Mouse (Mus musculus): Measurements from ENCODE around the gene Esf1.
A peak's percentile ranks its signal among the peaks of the same experiment; 100 is the strongest.
"Not testable (repeated sequence)": the region's sequence is repeated elsewhere in the genome, so short reads cannot be mapped to it uniquely, and the experiment has no call there.

Gene Esf1

DNA sequence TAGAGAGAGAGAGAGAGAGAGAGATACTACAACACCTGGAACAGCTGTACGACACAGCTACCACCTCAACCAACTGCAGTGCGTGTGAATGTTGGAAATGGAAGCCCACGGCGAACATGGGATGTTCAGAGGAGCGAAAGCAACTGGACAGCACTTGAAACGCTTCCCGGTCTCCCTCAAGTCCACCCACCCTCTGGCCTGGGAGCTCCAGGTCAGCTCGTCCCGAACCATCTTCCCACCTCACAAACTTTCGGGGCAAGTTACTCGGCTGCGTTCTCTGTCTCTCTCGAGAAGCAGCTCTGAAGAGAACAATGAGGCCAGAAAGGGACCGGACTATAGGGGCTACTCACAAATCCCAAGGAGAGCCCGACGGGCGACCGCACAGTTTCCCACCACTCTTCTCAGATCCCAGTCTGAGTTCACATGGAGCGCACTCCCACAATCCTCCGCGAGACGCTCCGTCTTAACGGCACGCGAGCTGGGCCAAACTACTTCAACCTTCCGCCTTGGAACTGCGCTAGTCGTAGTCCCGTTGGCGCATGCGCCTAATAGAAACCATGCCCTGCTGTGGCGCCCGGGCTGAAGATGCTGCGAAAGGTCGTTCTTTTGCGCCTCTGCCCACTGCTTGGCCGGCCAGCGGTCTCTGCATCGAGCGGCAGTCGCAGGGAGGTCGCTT is at the start of gene Esf1, which contains the start of gene Ndufaf5:
Gene Esf1, minus strand, starts transcription at position 438 of the 676 bp plus-strand sequence.
Gene Ndufaf5, plus strand, starts transcription at position 523 of the 676 bp plus-strand sequence.
- DNase-seq, result peak; percentile 93 to 99

DNA sequence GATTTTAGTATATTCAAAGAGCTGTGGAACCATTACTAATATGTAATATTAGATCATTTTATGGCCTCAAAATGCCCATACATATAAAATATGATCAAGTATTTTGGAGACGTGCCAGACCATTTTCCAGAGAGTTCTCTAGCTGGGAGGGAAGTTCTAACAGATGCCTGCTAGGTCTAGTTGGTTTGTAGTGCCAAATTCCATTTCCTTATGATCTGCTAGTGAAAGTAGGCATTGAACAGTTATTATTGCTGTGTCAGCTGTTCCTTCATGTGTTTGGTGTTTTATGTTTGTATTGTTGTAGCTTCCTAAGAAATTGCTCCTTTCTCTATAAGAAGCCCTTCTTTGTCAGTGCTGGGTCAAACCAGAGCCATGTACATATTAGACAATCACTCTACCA is 45.6 kb upstream of the Esf1 start:
- no peak for DNase-seq

DNA sequence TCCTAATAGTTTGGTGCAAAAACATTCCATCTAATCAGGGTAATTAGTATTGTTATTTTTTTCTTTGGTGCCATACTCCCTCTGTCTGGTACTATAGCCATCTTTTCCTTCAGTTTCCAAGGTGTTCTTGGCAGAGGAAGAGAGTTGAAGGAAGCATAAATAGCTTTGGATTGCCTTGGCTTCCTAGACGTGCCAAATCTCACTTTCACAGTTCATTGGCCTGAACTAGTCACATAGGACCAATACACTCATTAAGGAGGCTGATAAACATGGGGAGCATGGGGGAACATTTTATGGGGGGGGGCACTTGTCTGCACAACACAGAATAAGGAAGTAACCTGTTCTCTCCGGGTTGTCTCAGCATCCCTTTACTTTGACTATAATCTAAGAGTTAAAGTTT is 45.1 kb upstream of the Esf1 start:
- no peak for DNase-seq

DNA sequence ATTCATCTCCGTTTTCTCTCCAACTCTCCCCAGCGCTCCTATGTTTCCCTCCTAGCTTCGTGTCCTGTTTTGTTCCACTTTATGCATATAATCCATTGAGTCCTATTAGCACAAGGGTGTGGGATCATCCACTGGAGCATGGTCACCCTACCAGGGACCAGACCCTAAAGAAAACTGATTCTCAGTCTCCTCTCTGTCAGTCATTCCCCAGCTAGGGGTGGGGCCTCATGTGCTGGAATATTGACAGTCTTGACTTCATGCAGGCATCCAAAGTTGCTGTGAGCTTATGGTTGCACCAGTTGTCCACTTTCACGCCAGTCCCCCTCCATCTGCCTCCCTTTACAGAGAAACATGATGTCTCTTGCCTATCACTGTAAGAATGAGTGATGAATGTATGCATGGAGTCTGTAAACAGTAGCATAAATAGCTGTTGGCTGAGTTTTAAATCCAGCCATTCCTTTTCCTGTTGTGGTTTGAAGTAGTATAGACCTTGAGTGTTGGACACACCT is 44.2 kb upstream of the Esf1 start:
- no peak for DNase-seq

DNA sequence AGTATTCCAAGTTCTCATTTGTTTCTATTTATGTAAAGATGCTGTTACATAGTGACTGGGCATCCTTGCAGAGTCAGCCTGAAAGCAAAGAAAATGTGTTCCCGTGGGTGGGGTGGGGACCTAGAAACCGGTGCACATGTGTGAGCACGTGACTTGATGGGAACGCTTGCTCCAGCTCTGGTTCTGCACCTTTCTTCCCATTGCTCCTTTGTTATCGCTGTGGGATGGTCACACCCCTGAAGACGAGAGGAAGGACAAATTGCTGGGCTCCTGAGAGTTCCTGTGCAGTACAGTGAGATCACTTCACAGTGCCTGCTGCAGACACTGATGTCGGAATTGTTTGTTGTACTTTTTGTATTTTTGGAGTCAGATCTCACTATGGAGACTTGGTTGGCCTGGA is 33.4 kb upstream of the Esf1 start:
- DNase-seq, result no peak

DNA sequence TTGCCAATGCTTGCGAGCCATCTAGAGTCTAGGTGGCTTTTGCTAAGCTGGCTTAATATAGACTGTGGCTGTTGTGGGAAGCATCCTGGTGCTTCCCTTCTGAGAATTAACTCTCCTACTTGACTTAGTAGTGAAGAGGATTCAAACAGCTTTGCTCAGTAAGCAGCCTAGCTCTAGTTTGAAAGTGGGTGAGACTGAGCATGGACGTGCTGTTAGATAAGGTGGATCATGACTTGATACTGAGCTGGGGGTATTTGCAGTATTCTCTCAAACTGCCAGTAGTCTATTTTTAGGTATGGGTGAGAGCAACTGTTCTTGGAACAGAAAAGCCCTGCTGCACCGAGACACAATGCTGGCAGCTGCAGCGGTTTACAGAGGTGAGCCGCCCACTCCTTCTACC is 32.2 kb upstream of the Esf1 start:
- DNase-seq, result no peak

DNA sequence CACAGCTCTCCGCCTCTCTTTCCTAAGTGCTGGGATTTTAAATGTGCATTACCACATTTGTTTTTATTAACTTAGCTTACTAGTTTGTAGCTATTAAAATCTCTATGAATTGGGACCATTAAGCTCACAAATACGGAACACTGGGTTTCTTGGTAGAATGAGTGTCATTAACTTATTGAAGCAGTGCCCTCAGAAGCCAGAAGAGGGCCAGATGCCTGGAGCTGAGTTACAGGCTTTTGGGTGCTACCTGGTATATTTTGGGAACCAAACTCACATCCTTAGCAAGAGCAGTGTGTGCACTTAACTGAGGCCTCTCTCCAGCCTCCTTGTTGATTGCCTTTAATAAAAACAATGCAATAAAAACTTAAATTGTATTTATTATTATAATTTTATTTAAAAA is 30.3 kb upstream of the Esf1 start:
- DNase-seq, result no peak

DNA sequence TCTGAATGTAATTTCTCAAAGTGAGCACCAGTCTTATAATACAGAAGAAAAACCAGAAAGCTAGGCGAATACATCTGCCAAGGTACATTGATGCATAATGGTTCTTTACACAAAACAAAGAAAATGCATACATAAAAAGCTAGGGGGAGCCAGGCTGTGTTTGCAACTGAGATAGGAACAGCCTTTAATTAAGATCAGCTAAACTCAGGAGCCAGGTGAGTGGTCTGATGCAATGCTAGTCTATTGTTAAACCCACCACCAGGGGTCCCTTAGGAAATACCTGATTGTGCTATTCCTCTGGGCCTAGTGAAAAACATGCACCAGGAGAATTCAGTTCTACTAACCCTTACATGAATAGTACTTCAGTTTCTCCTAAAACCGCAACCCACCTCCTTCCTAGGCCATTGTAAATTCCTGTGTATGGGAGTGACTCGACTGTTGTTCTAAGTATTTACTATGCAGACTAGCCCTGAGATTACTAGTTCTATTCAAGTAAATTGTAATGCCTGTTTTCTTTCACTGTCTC is 15.4 kb upstream of the Esf1 start:
- not testable (repeated sequence) for DNase-seq

DNA sequence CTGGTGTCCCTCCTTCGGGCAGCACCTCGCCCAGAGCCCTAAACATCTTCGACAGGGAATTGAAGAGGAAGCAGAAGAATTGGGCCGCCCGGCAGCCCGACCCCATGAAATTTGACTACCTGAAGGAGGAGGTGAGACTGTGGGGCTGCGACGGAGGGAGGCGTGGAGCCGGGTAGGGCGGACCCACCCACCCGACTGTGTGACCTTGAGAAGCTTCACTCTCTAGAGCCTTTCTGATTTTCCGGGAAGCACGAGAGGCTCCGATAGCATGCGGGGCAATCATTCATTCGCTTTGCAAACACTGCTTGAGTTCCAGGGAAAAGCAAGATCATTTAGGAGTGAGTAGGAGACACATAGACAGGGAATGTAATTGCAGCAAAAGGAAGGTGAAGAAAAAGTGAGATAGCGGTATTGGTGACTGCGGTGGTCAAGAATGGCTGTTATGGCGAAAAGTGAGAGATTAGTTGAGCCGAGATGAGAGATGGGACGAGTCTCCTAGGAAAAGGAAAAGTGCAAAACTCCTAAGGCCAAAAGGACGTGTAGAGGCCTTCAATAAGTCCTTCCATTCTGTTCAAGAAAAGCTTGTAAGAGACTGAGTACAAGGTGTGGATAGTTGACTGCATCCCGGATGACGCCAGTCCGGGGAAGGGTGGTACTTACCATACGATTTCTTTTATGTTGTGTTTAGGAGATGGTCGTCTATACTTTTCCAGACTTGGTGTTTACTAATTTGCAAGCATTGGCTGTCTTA is 614 bp upstream of the Esf1 start:
- DNase-seq, result peak in 1 of 2 experiments; percentile 2

DNA sequence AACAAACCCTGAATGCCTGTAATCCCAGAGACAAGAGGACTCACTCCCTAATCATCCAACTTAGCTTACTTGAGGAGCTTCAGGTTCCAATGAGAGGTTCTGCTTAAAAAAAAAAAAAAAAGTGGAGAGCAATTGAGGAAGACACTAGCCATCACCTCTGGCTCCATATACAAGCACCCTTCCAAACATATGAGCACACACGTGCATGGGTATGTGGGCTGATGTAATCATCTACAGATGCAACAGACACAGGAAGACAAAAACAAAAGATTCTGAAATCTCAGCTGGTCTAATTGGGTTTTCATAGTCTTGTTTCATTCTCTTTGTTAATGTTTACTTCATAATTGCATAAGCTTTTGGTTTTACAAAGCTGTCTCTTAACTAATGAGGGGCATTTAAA is 1.3 kb downstream of the Esf1 start:
- no peak for DNase-seq

DNA sequence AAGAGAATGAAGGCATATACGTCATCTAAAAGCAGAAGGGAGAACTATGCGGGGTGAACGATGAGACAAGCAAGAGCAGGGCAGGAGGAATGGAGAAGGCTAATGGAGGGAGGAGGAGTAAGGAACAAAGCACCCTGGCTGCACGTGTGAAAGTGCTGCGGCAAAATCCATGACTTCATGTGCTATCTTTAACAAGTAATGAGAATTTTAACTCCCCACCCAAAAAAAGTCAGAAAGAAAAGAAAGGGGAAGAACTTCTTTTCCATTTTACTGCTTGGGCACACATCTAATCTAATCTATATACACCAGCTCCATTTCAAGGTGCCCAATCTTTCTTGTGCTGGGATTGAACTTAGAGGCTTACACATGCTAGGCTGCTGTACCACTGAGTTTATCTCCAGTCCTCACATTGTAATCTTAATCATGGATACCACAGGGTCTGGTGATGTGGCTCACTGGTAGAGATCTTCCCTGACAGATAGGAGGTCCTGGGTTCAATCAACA is 7.0 kb downstream of the Esf1 start:
- DNase-seq, result no peak

DNA sequence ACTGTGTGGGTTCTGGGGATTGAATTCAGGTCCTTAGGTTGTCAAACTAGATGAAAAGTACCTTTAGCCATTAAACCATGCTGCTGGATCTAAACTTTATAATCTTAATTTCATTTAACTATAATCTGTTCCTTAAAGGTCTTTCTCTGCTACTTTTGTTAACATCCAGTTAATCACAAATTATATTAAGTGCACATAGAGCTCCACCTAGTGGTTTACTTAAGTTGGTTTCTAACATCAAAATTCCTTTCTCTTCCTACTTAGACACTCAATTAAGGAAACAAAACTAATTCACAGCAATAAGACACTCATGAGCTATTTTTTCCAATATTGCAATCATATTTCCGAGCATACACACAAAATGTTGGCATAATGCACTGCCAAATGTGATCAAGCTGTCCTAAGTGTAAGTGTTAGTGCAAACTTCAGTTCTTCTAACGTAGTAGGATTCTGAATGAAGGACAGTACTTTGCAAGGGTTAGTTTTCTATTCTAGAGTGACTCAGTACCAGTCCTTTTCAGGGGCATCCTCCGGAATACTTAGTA is 11.1 kb downstream of the Esf1 start:
- no peak for DNase-seq

DNA sequence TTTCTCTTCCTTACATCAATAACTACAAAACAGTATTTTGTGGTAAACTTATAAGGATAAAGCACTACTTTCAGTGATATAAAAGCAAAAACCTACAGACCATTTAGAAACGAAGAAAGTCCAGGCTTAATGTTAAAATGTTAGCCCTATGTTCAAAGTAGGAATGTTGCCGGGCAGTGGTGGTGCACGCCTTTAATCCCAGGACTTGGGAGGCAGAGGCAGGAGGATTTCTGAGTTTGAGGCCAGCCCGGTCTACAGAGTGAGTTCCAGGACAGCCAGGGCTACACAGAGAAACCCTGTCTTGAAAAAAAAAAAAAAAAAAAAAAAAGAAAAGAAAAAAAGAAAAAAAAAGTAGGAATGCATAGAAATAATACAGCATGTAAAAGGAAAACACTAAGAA is 18.6 kb downstream of the Esf1 start, which contains the start of gene Gm17374:
Gene Gm17374, plus strand, starts transcription at position 301 of the 400 bp plus-strand sequence.
- not testable (repeated sequence) for DNase-seq

DNA sequence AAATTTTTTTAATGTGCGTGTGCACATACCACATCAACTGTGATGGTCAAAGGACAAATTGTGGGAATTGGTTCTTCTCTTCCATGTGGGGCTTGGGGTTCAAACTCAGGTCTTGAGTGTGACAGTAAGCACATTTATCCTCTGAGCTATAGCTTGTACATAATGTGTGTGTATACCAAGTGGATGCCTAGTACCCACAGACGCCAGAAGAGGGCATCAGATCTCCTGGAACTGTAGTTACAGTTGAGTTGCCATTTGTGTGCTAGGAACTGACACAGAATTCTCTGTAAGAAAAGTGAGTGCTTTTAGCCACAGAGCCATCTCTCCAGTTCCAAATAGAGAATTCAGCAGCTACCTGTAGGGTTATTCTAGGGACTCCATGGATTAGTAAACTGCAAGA is 44.8 kb downstream of the Esf1 start:
- no peak for DNase-seq

DNA sequence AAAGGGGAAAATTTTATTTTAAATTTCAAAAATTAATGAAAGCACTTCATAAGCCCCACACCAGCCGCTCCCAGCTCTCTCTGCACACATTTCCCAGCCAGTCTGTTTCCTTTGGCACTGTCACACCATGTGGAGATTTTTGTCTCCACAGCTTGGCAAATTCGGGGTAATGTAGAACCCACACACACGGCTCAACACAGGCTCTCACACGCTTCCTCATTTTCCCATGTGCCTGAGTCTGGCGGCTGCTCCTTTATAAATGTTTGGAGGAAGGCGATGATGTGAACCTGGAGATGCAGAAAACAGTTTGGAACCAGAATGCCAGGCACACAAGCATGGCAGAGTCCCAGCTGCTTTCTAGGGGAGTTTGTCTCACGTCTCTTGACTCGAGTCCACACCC is 56.5 kb downstream of the Esf1 start:
- DNase-seq, result no peak

DNA sequence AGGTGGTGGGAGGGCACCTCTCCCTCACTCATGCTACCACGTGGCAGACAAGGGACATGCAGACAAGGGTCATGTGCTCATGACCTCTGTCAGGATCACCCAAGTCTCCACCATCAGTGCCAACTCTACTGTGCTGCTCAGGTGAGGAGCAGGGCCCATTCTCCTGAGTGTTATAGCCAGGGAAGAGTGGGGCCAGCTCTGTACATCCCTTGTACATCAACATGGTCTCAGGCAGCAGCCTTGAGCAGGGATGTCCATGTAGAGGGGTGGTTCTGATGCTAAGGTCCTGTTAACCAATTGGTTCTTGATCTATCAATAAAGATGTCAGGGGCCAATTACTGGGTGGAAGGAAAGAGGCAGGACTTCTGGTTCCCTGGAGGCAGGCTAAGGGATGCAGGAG is 61.4 kb downstream of the Esf1 start:
- no peak for DNase-seq

DNA sequence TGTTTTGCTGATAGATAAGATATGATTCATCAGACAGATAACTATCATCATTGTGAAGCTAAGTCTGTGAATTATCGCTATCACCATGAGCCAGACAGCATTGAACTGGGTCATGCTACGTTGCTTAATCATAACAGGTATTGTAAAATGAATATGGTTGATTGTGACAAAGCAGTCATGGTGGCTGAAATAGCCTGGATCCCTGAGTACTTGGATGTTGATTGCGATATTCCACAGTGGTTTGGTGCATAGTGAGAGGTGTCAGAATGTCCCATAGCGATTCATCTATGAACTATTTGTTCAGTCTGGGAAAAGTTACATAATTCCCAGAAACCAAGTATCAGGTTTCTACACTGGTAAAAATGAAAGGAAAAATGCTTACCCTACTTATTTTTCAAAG is 62.7 kb downstream of the Esf1 start:
- no peak for DNase-seq

DNA sequence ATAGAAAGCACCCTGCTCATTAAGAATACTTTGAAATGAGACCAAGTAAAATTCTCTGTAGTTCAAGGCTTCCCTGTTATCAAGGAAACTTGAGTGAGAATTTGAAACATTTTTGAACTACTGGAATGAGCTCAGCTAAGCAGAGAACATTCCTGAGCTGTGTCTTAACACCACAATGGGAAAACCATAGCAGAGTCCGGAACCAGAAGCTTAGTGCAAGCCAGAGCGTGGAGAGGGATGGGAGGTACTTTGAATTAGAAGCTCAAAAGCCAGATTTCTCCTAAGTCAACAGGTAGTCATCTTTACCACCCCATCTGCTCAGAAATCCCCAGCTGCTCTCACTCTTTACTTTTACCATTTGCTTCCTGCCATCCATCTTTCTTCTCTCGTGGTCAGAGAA is 65.4 kb downstream of the Esf1 start:
- DNase-seq, result no peak

DNA sequence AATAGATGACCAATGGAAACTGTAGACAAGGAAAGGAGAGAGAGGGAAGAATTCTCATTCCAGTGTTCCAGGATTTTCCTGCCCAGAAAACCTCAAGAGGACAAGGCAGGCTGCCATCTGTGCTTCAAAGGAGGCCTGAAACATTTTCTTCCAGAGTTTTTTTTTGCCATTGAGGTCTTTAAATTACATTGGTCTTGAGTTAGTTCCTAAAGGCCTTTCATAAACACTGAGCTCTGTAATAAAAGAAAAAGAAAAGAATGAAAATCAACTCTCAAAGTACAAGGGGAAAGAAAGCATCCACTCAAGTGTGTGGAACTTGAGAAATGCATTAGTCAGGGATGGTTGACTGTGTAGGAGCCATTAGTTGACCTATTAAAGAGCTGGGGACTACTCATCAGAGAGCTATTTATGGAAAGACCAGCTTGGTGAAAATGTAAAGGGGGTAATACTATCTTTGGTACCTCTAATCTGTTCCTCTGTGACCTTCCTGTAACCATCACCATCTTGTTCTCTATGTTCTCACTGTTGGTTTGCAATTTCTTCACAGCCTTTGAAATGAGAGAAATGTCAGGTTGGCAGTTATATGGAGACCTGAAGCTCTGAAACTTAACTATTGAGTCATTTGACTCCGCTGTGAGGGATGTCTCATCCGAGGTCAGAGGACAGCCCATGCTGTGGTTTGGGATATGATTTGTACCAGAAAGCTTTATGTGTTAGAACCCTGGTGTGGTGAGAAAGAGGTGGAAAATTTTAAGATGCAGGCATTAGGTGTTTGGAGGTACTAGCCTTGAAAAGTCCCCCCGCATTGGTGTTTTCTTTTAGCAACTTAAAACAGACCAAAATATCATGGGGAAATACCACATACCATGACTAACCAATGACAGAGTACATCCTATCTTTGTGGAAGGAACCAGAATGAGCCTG is 69.6 kb downstream of the Esf1 start:
- no peak for DNase-seq

DNA sequence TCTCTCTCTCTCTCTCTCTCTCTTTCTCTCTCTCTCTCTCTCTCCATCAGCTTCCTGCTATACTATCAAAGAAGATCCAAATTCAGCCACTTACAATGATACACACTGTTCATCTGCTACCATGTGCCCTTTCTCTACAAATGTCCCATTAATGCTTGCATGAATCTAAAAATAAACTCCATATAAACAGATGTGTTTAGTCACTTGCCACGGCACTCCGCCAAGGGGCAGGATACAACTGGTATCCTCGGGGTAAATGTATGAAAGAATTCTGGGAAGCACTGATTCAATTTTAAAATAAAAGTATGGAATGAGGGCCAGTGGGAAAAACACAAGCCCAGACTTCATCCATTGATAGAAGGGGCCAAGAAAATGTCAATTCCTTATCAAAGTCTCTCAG is 70.4 kb downstream of the Esf1 start:
- DNase-seq, result no peak

DNA sequence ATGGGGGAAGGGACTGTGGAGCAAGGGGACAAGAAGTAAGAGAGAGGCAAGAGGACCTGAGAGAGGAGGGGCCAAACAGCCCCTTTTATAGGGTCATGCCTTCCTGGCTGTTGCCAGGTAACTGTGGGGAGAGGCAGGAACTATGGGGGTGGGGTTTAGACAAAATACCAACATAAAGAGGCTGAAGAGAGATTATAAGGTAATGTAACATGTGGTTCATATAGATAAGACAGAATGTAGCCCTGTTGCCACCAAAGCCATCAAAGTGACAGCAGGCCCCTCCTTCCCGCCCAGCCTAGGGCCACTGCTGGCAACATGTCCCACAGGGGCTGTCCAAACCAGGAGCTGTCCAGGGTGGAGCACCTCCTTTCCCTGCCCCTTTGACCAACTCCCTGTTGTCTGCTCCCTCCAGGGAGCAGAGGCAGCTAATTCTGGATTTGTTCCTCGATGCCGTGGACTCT is 73.2 kb downstream of the Esf1 start:
- DNase-seq, result no peak

DNA sequence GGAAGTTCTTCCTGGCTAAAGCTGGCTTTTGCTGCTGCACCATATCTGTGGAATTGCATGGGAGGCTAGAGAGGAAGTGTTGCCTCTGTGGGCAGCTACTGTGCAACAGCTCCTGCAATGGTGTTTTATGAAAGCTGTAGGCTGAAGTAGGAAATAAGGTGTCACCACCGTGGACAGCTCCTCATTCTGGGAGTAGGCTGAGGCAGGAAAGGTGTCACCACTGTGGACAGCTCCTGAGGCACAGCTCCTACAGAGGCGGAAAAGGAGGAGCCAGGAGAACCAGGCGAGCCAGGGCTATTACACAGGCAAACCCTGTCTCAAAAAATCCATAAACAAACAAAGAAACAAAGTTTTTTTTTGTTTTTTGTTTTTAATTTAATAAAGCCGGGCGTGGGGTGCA is 74.3 kb downstream of the Esf1 start:
- no peak for DNase-seq

Data from cerebellum, adult 18-20 months (tissue).